Mouse (Mus musculus) heart, postnatal 36 days (tissue): ENCODE measurements at regions not wholly inside any gene's neighbourhood (a gene's known extent, or its start where the extent isn't known, plus 50 kb on each side); places are given as distances from the start of the nearest gene placed in this dataset.

ENCODE experiments used
- DNase-seq, 2 experiments: peaks; one replicate each; pipeline ENCODE4 v3.0.0; 2021 to 2022
- intact Hi-C: fragments of 180-260 bp; cut with DNase I; formaldehyde crosslinking; loops from one replicate; pipeline ENCODE4 v1.15.1; 2025

DNA sequence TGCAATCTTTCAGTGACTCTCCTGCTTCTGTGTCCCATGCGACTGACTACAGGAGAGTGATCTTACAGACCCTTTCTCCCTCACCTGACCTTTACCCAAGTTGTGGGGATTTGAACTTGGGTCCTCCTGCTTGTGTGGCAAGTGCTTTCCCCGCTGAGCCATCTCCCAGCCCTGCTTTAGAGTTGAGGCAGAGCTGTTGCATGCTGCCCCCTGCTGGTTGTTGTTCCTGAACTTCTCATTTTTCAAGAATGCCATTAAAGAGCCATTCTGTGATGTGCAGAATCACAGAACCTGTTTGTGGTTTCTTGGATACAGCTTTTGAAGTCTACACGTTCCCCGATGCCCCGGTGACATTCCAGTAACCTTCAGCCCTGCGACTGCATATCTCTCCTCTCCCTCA lies 70.0 kb upstream of the Mvb12b start:
- intact Hi-C loops = loop anchor here (1.0 kb wide), 2 partner anchors 136 to 211 kb away; no protein-coding TSS in a partner anchor
- DNase-seq = peak; percentile 22 to 56

DNA sequence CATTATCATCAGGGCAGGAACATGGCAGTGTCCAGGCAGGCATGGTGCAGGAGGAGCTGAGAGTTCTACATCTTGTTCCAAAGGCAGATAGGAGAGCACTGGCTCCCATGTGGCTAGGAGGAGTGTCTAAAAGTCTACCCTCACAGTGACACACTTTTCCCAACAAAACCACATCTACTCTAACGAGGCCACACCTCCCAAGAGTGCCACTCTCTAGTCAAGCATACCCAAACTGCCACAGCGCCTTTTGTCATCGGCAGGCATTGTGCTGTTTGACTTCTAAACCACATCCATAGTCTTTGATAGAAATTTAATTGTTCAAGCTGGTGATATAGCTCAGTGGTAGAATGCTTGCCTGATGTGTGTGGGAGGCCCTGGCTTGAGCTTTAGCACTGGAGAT lies 56.6 kb upstream of the Mvb12b start:
- DNase-seq = no peak
- intact Hi-C loops = no loop called here

DNA sequence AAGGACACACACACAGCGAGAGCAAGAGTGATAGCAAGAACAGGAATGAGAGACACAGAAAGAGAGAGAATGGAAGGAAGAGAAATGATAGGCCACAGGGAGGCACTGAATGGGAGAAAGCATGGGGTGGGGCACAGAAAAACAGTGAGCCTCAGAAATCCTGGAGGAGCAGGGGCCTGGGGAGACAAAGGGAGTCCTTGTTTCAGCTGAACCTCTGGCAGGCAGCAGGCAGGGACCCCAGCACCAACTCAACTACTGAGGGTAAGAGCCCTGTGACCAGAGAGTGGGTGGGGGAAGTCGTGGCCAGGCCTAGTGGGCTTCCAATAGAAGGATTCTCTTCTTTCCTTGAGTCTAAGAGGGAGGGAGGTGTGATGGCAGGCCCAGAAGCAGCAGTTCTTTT lies 54.3 kb upstream of the Mvb12b start:
- intact Hi-C loops = no loop called here
- no peak for DNase-seq

DNA sequence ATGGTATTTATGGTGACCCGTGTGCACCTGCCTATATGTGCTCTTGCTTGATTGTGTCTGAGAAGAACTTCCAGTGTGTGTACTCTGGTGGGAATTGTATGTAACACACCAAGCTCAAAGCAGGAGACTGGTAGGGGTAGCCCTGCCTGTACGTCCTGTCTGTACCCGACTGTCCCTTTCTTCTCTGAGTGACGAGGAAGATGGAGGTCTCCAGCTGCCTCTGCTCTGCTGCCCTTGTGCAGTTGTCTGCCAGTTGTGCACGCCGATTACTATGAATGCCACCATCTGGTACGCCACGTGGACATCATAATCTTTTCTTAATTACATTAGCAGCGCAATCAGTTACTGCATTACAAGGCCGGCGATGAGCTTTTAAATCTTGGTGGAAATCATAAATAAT lies 53.6 kb upstream of the Mvb12b start:
- no peak for DNase-seq
- intact Hi-C loops = no loop called here

DNA sequence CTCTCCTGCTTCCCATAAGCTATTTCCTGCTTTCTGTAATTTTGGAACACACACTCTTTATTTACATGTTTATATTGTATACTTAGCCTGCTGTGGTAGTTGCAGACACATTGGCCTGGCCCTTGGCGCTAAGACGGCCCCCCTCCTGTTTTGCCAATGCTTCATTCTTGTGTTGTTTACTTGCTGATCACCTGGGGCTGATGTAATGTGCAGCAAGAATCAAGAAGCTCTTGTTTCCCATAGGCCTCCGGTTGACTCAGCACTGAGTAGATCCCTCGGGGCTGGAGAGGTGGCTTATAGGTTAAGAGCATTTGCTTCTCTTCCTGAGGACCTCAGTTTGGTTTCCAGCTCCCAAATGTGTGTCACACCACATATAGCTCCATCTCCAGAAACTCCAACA lies 52.1 kb upstream of the Mvb12b start:
- no peak for DNase-seq
- intact Hi-C loops = no loop called here
